Mouse (Mus musculus): ENCODE data around the gene Nr1i3.

Gene Nr1i3

GRCm38 (mm10) chr1:171213801-171214496, at the start of gene Nr1i3:
Nr1i3 (plus strand) TSS chr1:171213970.
- DNase-seq = no peak

- no peak for DNase-seq
Observed at GRCm38 (mm10) chr1:171164258-171164657, 49.5 kb upstream of the Nr1i3 start.

- no peak for DNase-seq
Observed at GRCm38 (mm10) chr1:171165629-171166345, 48.0 kb upstream of the Nr1i3 start.

GRCm38 (mm10) chr1:171168906-171169305, 44.9 kb upstream of the Nr1i3 start:
- no peak for DNase-seq

GRCm38 (mm10) chr1:171169913-171170312, 43.9 kb upstream of the Nr1i3 start:
- DNase-seq = no peak

GRCm38 (mm10) chr1:171171138-171171537, 42.6 kb upstream of the Nr1i3 start:
- DNase-seq = no peak

- DNase-seq = no peak
Observed at GRCm38 (mm10) chr1:171172779-171173178, 41.0 kb upstream of the Nr1i3 start.

- no peak for DNase-seq
Observed at GRCm38 (mm10) chr1:171179487-171180171, 34.1 kb upstream of the Nr1i3 start.

GRCm38 (mm10) chr1:171183025-171183424, 30.7 kb upstream of the Nr1i3 start:
- DNase-seq = no peak

- no peak for DNase-seq
Observed at GRCm38 (mm10) chr1:171183620-171184019, 30.1 kb upstream of the Nr1i3 start.

- no peak for DNase-seq
Observed at GRCm38 (mm10) chr1:171184314-171184713, 29.5 kb upstream of the Nr1i3 start.

- no peak for DNase-seq
Observed at GRCm38 (mm10) chr1:171185655-171186054, 28.1 kb upstream of the Nr1i3 start.

- no peak for DNase-seq
Observed at GRCm38 (mm10) chr1:171187851-171188700, 25.7 kb upstream of the Nr1i3 start.

- DNase-seq = no peak
Observed at GRCm38 (mm10) chr1:171189046-171189445, 24.7 kb upstream of the Nr1i3 start.

GRCm38 (mm10) chr1:171189476-171190114, 24.2 kb upstream of the Nr1i3 start:
- DNase-seq = no peak

GRCm38 (mm10) chr1:171190832-171191231, 22.9 kb upstream of the Nr1i3 start:
- DNase-seq = no peak

GRCm38 (mm10) chr1:171192283-171192682, 21.5 kb upstream of the Nr1i3 start:
- no peak for DNase-seq

- no peak for DNase-seq
Observed at GRCm38 (mm10) chr1:171193093-171193840, 20.5 kb upstream of the Nr1i3 start.

- DNase-seq = no peak
Observed at GRCm38 (mm10) chr1:171193911-171194830, 19.6 kb upstream of the Nr1i3 start.

- DNase-seq = no peak
Observed at GRCm38 (mm10) chr1:171195046-171195822, 18.5 kb upstream of the Nr1i3 start.
